Mouse (Mus musculus) lung, adult 2 months (tissue): Measurements from ENCODE around the gene Bhlhe41. TPM values are rescaled to one million over a fixed set of nuclear protein-coding genes. Genes with fewer than 3 reads are reported as not detected.

Source experiments
- DNase-seq: peaks from one replicate; pipeline ENCODE4 v3.0.0; 2022
- H3K4me1 ChIP-seq: fragments of 200-500 bp; 2 replicates; pipeline ENCODE4 v1.6.1; 2011; ENCODE audit warnings: low read length; ENCODE audit not compliant: control insufficient read depth, insufficient read depth
- H3K4me3 ChIP-seq: fragments of 200-500 bp; replicated peaks from 2 replicates; pipeline ENCODE3; 2011; ENCODE audit warnings: low read depth, mild to moderate bottlenecking, control low read depth, low read length; ENCODE audit errors: extremely low read depth
- CTCF ChIP-seq: fragments of 200-500 bp; IDR thresholded peaks from 2 replicates; pipeline ENCODE4 v1.5.1; 2011; ENCODE audit warnings: mild to moderate bottlenecking, low read length, control low read depth; ENCODE audit not compliant: insufficient read depth
- POLR2A ChIP-seq: fragments of 200-500 bp; IDR thresholded peaks from 2 replicates; pipeline ENCODE4 v1.6.1; 2011; ENCODE audit warnings: low read depth, mild to moderate bottlenecking, control low read depth, low read length, borderline replicate concordance; ENCODE audit errors: extremely low read depth
- WGBS: fragments of 180-500 bp; shearing (Covaris S2); methylation state at CpG from one replicate; pipeline ENCODE4 v1.1.7; 2018; 5-methylcytosine and 5-hydroxymethylcytosine counted together
- polyA plus RNA-seq: library from polyadenylated mRNA; depleted of rRNA; stranded (reverse); fragments of >200 nt; gene quantifications from 2 replicates; pipeline ENCODE4 v1.2.3, GENCODE M21; 2012

Bhlhe41 gene
- polyA plus RNA-seq, 1 experiment: 5.2 TPM

- no peak for DNase-seq
- TF ChIP-seq CTCF (no peak), POLR2A (no peak)
- H3K4me1 ChIP-seq: peaks cover 2% of the 10 kb centered on the region; the same call in 1 of the 2 replicates
- no peak overlapping the region for H3K4me3 ChIP-seq
- 56% methylated on average over 2 of the region's 2 CpGs for WGBS
Observed at GRCm38 (mm10) chr6:145850789-145851188, 14.6 kb downstream of the Bhlhe41 start.

- no peaks in the 10 kb centered on the region for H3K4me1 ChIP-seq
- no peak overlapping the region for H3K4me3 ChIP-seq
- TF ChIP-seq POLR2A (no peak), CTCF (no peak)
- DNase-seq: no peak
- WGBS: 85% methylated on average over 8 of the region's 8 CpGs
Observed at GRCm38 (mm10) chr6:145847661-145848060, 17.7 kb downstream of the Bhlhe41 start.

- no peak for DNase-seq
- Histone ChIP-seq H3K4me1 (no peaks in the 10 kb centered on the region), H3K4me3 (no peak overlapping the region)
- TF ChIP-seq POLR2A (no peak), CTCF (no peak)
- 76% methylated on average over 6 of the region's 6 CpGs for WGBS
Observed at GRCm38 (mm10) chr6:145846948-145847347, 18.4 kb downstream of the Bhlhe41 start.

GRCm38 (mm10) chr6:145846076-145846475, 19.3 kb downstream of the Bhlhe41 start:
- TF ChIP-seq POLR2A: no peak
- TF ChIP-seq CTCF: no peak
- Histone ChIP-seq H3K4me3 (no peak overlapping the region), H3K4me1 (no peaks in the 10 kb centered on the region)
- DNase-seq: no peak
- 71% methylated on average over 1 of the region's 1 CpGs for WGBS

DNA sequence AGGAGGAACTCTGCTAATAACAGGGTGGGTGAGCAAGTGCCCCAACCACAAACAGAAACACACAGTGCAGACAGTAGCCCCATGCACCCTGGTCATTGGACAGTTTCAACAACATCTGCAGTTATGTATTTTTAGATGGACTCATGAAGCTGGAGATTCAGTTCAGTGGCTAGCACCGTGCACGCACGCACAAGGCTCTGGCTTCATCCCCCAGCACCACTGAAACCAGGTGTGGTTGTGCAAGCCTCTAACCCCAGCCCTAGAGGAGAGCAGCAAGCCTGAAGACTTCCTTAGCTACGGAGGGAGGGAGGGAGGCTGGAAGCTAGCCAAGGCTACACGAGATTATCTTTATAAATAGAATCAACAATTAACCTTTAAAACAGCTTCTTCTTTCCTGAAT, 19.7 kb downstream of the Bhlhe41 start:
- no peak for DNase-seq
- WGBS: 37% methylated on average over 5 of the region's 5 CpGs
- Histone ChIP-seq H3K4me1 (no peaks in the 10 kb centered on the region), H3K4me3 (no peak overlapping the region)
- TF ChIP-seq CTCF: no peak
- no peak for TF ChIP-seq POLR2A

DNA sequence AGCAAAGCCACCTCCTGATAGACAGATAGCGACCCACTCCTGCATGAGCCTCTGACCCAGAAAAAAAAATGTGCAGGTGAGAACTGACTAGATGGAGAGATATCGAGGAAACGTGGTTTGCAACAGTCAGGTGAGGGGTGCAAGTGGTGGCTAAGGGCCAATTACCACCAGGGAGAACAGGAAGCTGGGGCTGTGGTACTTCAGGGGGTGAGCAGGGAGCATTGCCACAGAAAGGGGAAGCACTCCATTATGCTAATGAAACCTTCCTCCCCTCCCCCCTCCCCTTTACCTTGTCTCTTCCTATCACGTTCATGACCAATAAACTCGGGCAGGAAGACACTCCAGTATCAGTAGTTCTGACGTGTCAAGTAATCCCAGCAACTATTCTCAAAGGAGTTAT, 30.0 kb downstream of the Bhlhe41 start:
- Histone ChIP-seq H3K4me1 (0 out of 2 replicates have a peak, but pooled peaks cover under 1% of the 10 kb centered on the region), H3K4me3 (no peak overlapping the region)
- DNase-seq: no peak
- TF ChIP-seq CTCF (no peak), POLR2A (no peak)
- 43% methylated on average over 6 of the region's 6 CpGs for WGBS

GRCm38 (mm10) chr6:145832927-145833326, 32.4 kb downstream of the Bhlhe41 start:
- Histone ChIP-seq H3K4me3 (no peak overlapping the region), H3K4me1 (0 out of 2 replicates have a peak, but pooled peaks cover 2% of the 10 kb centered on the region)
- TF ChIP-seq POLR2A (no peak), CTCF (no peak)
- 67% methylated on average over 8 of the region's 8 CpGs for WGBS
- DNase-seq: no peak

DNA sequence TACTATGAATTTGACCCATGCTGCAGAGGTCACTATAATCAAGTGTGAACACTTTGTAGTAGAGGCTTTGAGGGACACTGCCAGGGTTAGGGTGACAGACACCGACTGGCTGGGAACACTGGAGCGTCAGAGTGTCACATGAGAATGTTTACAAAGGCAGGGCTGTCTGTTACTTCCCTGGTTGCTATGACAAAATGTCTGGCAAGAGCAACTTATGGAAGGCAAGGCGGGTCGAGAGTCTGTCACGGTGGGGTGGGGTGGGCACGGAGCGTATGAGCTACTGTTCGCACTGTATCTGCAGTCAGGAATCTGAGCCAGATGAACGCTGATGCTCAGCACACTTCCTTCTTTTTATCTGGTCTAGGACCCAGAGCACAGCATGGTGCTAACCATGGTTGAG, 34.7 kb downstream of the Bhlhe41 start:
- TF ChIP-seq POLR2A (no peak), CTCF (no peak)
- WGBS: 35% methylated on average over 9 of the region's 9 CpGs
- Histone ChIP-seq H3K4me3 (no peak overlapping the region), H3K4me1 (0 out of 2 replicates have a peak, but pooled peaks cover 2% of the 10 kb centered on the region)
- DNase-seq: no peak

- peak; percentile 53 for DNase-seq
- WGBS: 11% methylated on average over 8 of the region's 8 CpGs
- Histone ChIP-seq H3K4me1 (0 out of 2 replicates have a peak, but pooled peaks cover 2% of the 10 kb centered on the region), H3K4me3 (no peak overlapping the region)
- TF ChIP-seq CTCF (peak; percentile 79), POLR2A (no peak)
Observed at GRCm38 (mm10) chr6:145830117-145830516, 35.2 kb downstream of the Bhlhe41 start.

DNA sequence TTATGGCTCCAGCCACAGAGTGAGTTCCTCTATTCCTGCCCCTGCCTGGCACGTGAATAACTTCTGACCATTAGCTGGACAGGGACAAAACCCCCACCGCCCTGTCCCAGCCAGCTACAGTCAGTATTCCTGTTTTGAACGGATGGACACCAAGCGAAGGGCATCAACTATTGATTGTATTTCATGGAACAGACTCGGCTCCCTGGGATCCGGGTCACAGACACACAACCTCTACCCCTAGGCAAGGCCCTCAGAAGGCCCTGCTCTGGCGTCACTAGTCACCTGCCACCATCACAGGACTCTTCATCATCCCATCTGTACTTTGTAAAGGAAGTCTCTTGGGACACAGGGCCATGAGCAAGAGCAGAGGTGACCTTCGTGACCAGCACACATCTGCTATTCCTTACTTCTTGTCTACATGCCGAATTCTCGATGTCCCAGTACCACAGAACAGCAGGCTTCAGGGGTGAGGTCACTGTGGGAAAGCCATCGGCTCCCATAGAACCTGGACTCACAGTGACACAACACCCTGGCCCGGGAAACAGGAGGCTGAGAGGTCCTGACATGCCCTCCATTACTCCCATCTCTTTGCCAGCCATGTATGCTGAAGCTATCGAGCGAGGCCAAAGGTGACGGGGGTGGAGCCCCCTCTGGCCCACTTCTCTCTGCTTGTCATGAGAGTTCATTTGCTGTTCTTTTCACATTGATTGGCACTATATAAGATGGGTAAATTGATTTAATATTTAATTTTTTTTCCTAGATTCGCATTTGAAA, 36.1 kb downstream of the Bhlhe41 start:
- Histone ChIP-seq H3K4me1 (0 out of 2 replicates have a peak, but pooled peaks cover 2% of the 10 kb centered on the region), H3K4me3 (no peak overlapping the region)
- no peak for DNase-seq
- no peak for TF ChIP-seq CTCF
- TF ChIP-seq POLR2A: no peak
- WGBS: 80% methylated on average over 16 of the region's 16 CpGs

DNA sequence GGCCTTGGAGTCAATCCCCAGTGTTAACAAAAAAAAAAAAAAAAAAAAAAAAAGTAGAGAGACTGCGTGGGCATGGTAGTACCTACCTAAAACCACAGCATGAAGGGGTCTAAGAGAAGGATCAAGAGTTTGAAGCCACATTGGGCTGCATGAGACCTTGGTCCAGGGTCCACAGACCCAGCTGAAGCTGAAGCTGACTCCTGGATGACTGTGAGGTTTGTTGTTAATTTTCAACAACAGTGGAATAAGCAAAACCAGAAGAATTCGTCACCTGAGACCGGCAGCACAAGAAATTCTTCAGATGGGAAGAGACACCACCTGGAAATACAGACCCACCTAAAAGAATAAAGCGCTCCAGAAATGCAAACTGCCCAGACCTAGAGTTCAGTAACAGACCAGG, 39.1 kb downstream of the Bhlhe41 start:
- WGBS: 94% methylated on average over 4 of the region's 4 CpGs
- TF ChIP-seq POLR2A (no peak), CTCF (no peak)
- H3K4me1 ChIP-seq: 0 out of 2 replicates have a peak, but pooled peaks cover 2% of the 10 kb centered on the region
- no peak overlapping the region for H3K4me3 ChIP-seq
- DNase-seq: no peak
